Mouse (Mus musculus) hindbrain, embryonic 15.5 days (tissue): ENCODE measurements at regions not wholly inside any gene's neighbourhood (a gene's known extent, or its start where the extent isn't known, plus 50 kb on each side); places are given as distances from the start of the nearest gene placed in this dataset.

Source experiments
- ATAC-seq: fragments of 200-750 bp; cut with Nextera tagmentation; 2 replicates; pipeline ENCODE4 v1.8.0; 2017; ENCODE audit warnings: low read depth, moderate number of reproducible peaks, moderate TSS enrichment; ENCODE audit not compliant: low FRiP score
- H3K27ac ChIP-seq: fragments of 300-500 bp; sonication (generic); replicated peaks from 2 replicates; pipeline ENCODE4 v1.5.1; 2015; ENCODE audit warnings: mild to moderate bottlenecking, inconsistent platforms
- H3K27me3 ChIP-seq: fragments of 300-500 bp; sonication (generic); 2 replicates; pipeline ENCODE4 v1.6.1; 2015; ENCODE audit warnings: control low read depth, inconsistent platforms
- H3K36me3 ChIP-seq: fragments of 300-500 bp; sonication (generic); 2 replicates; pipeline ENCODE4 v1.6.1; 2015; ENCODE audit warnings: control low read depth, inconsistent platforms
- H3K4me1 ChIP-seq: fragments of 300-500 bp; sonication (generic); replicated peaks from 2 replicates; pipeline ENCODE4 v1.6.1; 2015; ENCODE audit warnings: control low read depth, inconsistent platforms
- H3K4me2 ChIP-seq: fragments of 300-500 bp; sonication (generic); 2 replicates; pipeline ENCODE4 v1.6.1; 2015; ENCODE audit warnings: moderate library complexity, mild to moderate bottlenecking, inconsistent platforms
- H3K4me3 ChIP-seq: fragments of 300-500 bp; sonication (generic); 2 replicates; pipeline ENCODE4 v1.5.1; 2015; ENCODE audit warnings: mild to moderate bottlenecking, inconsistent platforms
- H3K9ac ChIP-seq: fragments of 300-500 bp; sonication (generic); 2 replicates; pipeline ENCODE4 v1.6.1; 2015; ENCODE audit warnings: inconsistent platforms
- H3K9me3 ChIP-seq: fragments of 300-500 bp; sonication (generic); 2 replicates; pipeline ENCODE4 v1.6.1; 2016; ENCODE audit warnings: control low read depth, inconsistent platforms
- WGBS: fragments of 180-500 bp; shearing (Covaris S2); methylation state at CpG from one replicate; pipeline ENCODE4 v1.1.7; 2015; 5-methylcytosine and 5-hydroxymethylcytosine counted together

GRCm38 (mm10) chr9:99987376-99987775 lies 111.4 kb upstream of the Sox14 start:
- H3K27ac ChIP-seq: no peak overlapping the region
- WGBS: 20% methylated on average over 1 of the region's 1 CpGs

GRCm38 (mm10) chr9:99980734-99981133 lies 104.8 kb upstream of the Sox14 start:
- no peak overlapping the region for H3K27ac ChIP-seq
- no peaks in the 10 kb centered on the region for H3K9me3 ChIP-seq
- 93% methylated on average over 1 of the region's 1 CpGs for WGBS
- ATAC-seq: no peak
- H3K4me1 ChIP-seq: no peaks in the 10 kb centered on the region
- no peak overlapping the region for H3K9ac ChIP-seq
- no peak overlapping the region for H3K4me2 ChIP-seq
- H3K27me3 ChIP-seq: 0 out of 2 replicates have a peak, but pooled peaks cover 5% of the 10 kb centered on the region
- H3K36me3 ChIP-seq: no peaks in the 10 kb centered on the region
- no peak overlapping the region for H3K4me3 ChIP-seq

More at GRCm38 (mm10) chr9:99987376-99987775, 111.4 kb upstream of the Sox14 start:
- H3K4me2 ChIP-seq: no peak overlapping the region
- no peak overlapping the region for H3K4me3 ChIP-seq
- no peaks in the 10 kb centered on the region for H3K9me3 ChIP-seq
- no peaks in the 10 kb centered on the region for H3K36me3 ChIP-seq
- 0 out of 2 replicates have a peak, but pooled peaks cover 5% of the 10 kb centered on the region for H3K27me3 ChIP-seq
- no peaks in the 10 kb centered on the region for H3K4me1 ChIP-seq
- no peak for ATAC-seq
- no peak overlapping the region for H3K9ac ChIP-seq

- Histone ChIP-seq H3K4me2 (no peak overlapping the region), H3K9me3 (no peaks in the 10 kb centered on the region), H3K27me3 (no peaks in the 10 kb centered on the region), H3K27ac (no peak overlapping the region), H3K36me3 (no peaks in the 10 kb centered on the region), H3K4me1 (no peaks in the 10 kb centered on the region), H3K9ac (no peak overlapping the region), H3K4me3 (no peak overlapping the region)
- ATAC-seq: no peak
Measured at GRCm38 (mm10) chr9:99961561-99961960, 85.6 kb upstream of the Sox14 start.

- 0 out of 2 replicates have a peak, but pooled peaks have one; percentile 45 for ATAC-seq
- H3K4me3 ChIP-seq: no peak overlapping the region
- WGBS: 16% methylated on average over 10 of the region's 10 CpGs
- peaks cover 9% of the 10 kb centered on the region; the same call in 1 of the 2 replicates for H3K4me1 ChIP-seq
- H3K27me3 ChIP-seq: no peaks in the 10 kb centered on the region
- H3K9me3 ChIP-seq: no peaks in the 10 kb centered on the region
- no peaks in the 10 kb centered on the region for H3K36me3 ChIP-seq
- H3K4me2 ChIP-seq: peak overlapping the region; percentile 42
- H3K27ac ChIP-seq: peak overlapping the region; percentile 34; the same call in 1 of the 2 replicates
- H3K9ac ChIP-seq: no peak overlapping the region
Measured at GRCm38 (mm10) chr9:99954720-99955119, 78.8 kb upstream of the Sox14 start.

GRCm38 (mm10) chr9:99954038-99954618 lies 78.2 kb upstream of the Sox14 start:
- WGBS: 20% methylated on average over 6 of the region's 6 CpGs
- no peak overlapping the region for H3K4me3 ChIP-seq
- H3K36me3 ChIP-seq: no peaks in the 10 kb centered on the region
- peaks cover 9% of the 10 kb centered on the region; the same call in 1 of the 2 replicates for H3K4me1 ChIP-seq
- H3K4me2 ChIP-seq: peak overlapping the region; percentile 42; the same call in 1 of the 2 replicates
- no peaks in the 10 kb centered on the region for H3K27me3 ChIP-seq
- H3K9ac ChIP-seq: no peak overlapping the region
- no peak overlapping the region for H3K27ac ChIP-seq
- ATAC-seq: no peak
- H3K9me3 ChIP-seq: peaks cover 2% of the 10 kb centered on the region; the same call in 1 of the 2 replicates
